Mouse (Mus musculus) heart, embryonic 15.5 days (tissue): ENCODE results near the gene Kat14. TPM values are rescaled to one million over a fixed set of nuclear protein-coding genes. Genes with fewer than 3 reads are reported as not detected.

ENCODE experiments used
- ATAC-seq: fragments of 200-750 bp; cut with Nextera tagmentation; replicated peaks from 2 replicates; pipeline ENCODE4 v1.8.0; 2017; ENCODE audit warnings: low read depth, moderate TSS enrichment; ENCODE audit not compliant: insufficient number of reproducible peaks, insufficient read depth, low FRiP score
- H3K27ac ChIP-seq: fragments of 300-500 bp; sonication (generic); 2 replicates; pipeline ENCODE4 v1.5.1; 2015; ENCODE audit warnings: mild to moderate bottlenecking, inconsistent platforms
- H3K27me3 ChIP-seq: fragments of 300-500 bp; sonication (generic); 2 replicates; pipeline ENCODE4 v1.6.1; 2015; ENCODE audit warnings: inconsistent platforms
- H3K36me3 ChIP-seq: fragments of 300-500 bp; sonication (generic); 2 replicates; pipeline ENCODE4 v1.6.1; 2015; ENCODE audit warnings: mild to moderate bottlenecking, inconsistent platforms
- H3K4me1 ChIP-seq: fragments of 300-500 bp; sonication (generic); replicated peaks from 2 replicates; pipeline ENCODE4 v1.6.1; 2015; ENCODE audit warnings: inconsistent platforms
- H3K4me2 ChIP-seq: fragments of 300-500 bp; sonication (generic); 2 replicates; pipeline ENCODE4 v1.6.1; 2015; ENCODE audit warnings: inconsistent platforms, mild to moderate bottlenecking, moderate library complexity
- H3K4me3 ChIP-seq: fragments of 300-500 bp; sonication (generic); 2 replicates; pipeline ENCODE4 v1.5.1; 2015; ENCODE audit warnings: mild to moderate bottlenecking, inconsistent platforms
- H3K9ac ChIP-seq: fragments of 300-500 bp; sonication (generic); 2 replicates; pipeline ENCODE4 v1.6.1; 2015; ENCODE audit warnings: mild to moderate bottlenecking, inconsistent platforms
- H3K9me3 ChIP-seq: fragments of 300-500 bp; sonication (generic); replicated peaks from 2 replicates; pipeline ENCODE4 v1.6.1; 2016; ENCODE audit warnings: inconsistent platforms
- WGBS: fragments of 180-500 bp; shearing (Covaris S2); methylation state at CpG from one replicate; pipeline ENCODE4 v1.1.7; 2015; ENCODE audit warnings: mixed read lengths; 5-methylcytosine and 5-hydroxymethylcytosine counted together
- polyA plus RNA-seq: library from polyadenylated mRNA; unstranded; fragments of >200 nt; fragmentation: Nextera tagmentation; extraction: Ambion mirVana; gene quantifications from 2 replicates; pipeline ENCODE4 v1.2.1, GENCODE M21; 2015

The Kat14 gene
- polyA plus RNA-seq, 1 experiment from 2014 or later: 24.0 TPM

DNA sequence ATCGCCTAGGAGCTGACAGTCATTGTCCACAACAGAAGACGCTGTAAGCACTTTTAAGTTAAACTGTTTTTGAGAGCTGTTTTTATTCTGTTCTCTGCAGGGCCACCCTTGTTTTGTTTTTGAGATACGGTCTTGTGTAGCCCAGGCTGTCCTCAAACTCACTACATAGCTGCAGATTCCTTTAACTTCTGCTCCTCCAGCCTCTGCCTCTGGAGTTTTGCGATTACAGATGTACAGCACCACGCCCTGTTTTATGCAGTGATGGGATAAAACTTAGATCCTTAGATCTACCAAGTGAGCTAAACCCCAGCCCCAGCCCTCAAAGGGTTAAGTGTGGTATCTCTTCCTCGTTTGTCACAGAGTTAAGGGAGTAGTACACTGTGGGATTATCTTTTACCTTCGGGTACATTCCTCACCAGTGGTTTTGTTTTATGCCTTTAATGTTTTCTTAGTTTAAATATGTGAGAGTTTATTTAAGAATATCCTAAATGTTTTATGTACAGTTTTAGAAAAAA lies 13.9 kb downstream of the Kat14 start:
- ATAC-seq: no peak
- no peaks in the 10 kb centered on the region for H3K9me3 ChIP-seq
- 72% methylated on average over 7 of the region's 7 CpGs for WGBS
- no peak overlapping the region for H3K9ac ChIP-seq
- H3K4me2 ChIP-seq: no peak overlapping the region
- H3K27ac ChIP-seq: no peak overlapping the region
- H3K27me3 ChIP-seq: no peaks in the 10 kb centered on the region
- peaks cover 8% of the 10 kb centered on the region for H3K4me1 ChIP-seq
- no peak overlapping the region for H3K4me3 ChIP-seq
- peaks cover 59% of the 10 kb centered on the region for H3K36me3 ChIP-seq

DNA sequence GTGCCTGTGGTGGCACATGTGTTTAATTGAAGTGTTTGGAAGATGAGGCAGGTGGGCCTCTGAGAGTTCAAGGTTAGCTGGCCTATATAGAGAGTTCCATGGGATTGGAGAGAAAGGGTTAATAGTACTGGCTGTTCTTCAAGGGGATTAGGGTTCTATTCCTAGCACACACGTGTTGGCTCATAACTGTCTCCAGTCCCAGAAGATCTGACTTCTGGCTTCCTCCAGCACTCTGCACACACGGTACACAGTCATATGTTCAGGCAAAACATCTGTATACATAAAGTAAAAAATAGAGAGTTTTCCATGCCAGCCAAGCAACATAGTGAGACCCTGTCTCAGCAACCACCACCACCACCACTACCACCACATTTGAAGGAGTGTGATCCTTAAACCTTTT lies 17.5 kb downstream of the Kat14 start:
- H3K4me3 ChIP-seq: no peak overlapping the region
- H3K27me3 ChIP-seq: no peaks in the 10 kb centered on the region
- H3K36me3 ChIP-seq: peaks cover 60% of the 10 kb centered on the region
- ATAC-seq: no peak
- H3K4me1 ChIP-seq: peaks cover 6% of the 10 kb centered on the region
- H3K9ac ChIP-seq: no peak overlapping the region
- no peaks in the 10 kb centered on the region for H3K9me3 ChIP-seq
- no peak overlapping the region for H3K4me2 ChIP-seq
- H3K27ac ChIP-seq: 0 out of 2 replicates have a peak overlapping the region, but pooled peaks have one; percentile 3
- WGBS: 35% methylated on average over 2 of the region's 2 CpGs

DNA sequence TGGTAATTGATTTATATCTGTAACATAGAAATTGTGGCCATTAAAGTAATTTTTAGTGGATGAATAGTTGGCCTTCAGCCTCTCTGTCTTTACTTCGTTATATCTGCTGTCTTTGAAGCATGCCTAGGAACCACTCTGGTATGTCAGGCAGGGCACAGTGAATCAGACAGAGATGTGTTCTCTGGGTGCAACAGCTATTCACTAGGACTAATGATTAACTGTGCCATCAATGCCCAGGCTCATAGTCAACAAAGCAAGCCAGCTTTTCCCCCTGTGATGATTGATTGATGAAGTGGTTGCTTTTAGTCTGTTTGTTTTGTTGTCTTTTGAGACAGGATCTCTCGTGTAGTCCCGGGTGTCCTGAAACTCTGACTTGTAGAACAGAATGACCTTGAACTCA lies 19.6 kb downstream of the Kat14 start:
- no peaks in the 10 kb centered on the region for H3K9me3 ChIP-seq
- H3K4me3 ChIP-seq: no peak overlapping the region
- no peak overlapping the region for H3K9ac ChIP-seq
- WGBS: 65% methylated on average over 3 of the region's 3 CpGs
- H3K4me2 ChIP-seq: no peak overlapping the region
- no peaks in the 10 kb centered on the region for H3K27me3 ChIP-seq
- ATAC-seq: no peak
- no peak overlapping the region for H3K27ac ChIP-seq
- H3K4me1 ChIP-seq: peaks cover 4% of the 10 kb centered on the region; the same call in 1 of the 2 replicates
- H3K36me3 ChIP-seq: peaks cover 59% of the 10 kb centered on the region

DNA sequence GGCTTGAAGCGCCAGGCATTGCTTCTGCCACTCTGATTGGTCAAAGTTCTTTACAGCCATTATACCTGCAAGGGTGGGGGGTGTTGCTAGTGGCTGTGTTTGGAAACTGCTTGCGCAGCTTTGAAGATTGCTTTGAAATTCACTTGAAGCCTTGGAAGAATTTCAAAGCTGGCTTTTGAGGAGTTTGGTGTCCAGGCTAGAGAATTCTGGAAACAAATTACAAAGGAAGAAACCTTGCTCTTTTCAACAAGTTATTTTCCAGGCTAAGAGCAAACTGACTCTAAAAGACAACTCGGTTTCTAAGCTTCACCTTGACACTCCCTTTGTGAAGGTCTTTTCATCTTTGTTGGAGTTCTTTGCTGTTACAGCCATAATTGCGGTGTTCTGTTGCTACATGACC lies 30.7 kb downstream of the Kat14 start:
- Histone ChIP-seq H3K27me3 (no peaks in the 10 kb centered on the region), H3K9ac (no peak overlapping the region), H3K9me3 (no peaks in the 10 kb centered on the region), H3K4me3 (no peak overlapping the region), H3K27ac (no peak overlapping the region), H3K36me3 (peaks cover 51% of the 10 kb centered on the region), H3K4me2 (no peak overlapping the region), H3K4me1 (0 out of 2 replicates have a peak, but pooled peaks cover 2% of the 10 kb centered on the region)
- ATAC-seq: no peak
- WGBS: 90% methylated on average over 4 of the region's 4 CpGs

DNA sequence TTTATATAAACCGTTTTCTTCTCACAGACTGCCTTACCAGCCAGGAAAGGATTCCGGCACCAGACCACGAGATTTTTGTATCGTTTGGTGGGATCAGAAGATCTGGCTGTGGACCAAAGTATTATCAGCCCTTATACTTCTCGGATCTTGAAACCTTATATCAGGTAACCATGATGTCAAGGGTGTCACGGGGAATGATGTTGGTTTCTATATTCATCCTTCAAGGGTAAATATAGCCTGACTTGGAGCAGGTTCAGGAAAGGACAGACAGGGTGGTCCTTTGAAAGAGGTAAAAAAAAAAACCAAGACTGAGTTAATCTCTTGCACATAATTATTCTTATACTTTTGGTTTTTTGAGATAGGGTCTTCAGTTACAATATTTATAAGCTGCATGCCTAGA lies 31.9 kb downstream of the Kat14 start:
- Histone ChIP-seq H3K4me2 (no peak overlapping the region), H3K27me3 (no peaks in the 10 kb centered on the region), H3K9ac (no peak overlapping the region), H3K4me3 (no peak overlapping the region), H3K36me3 (peaks cover 54% of the 10 kb centered on the region), H3K27ac (no peak overlapping the region), H3K4me1 (0 out of 2 replicates have a peak, but pooled peaks cover 2% of the 10 kb centered on the region), H3K9me3 (no peaks in the 10 kb centered on the region)
- WGBS: 59% methylated on average over 6 of the region's 6 CpGs
- ATAC-seq: no peak

DNA sequence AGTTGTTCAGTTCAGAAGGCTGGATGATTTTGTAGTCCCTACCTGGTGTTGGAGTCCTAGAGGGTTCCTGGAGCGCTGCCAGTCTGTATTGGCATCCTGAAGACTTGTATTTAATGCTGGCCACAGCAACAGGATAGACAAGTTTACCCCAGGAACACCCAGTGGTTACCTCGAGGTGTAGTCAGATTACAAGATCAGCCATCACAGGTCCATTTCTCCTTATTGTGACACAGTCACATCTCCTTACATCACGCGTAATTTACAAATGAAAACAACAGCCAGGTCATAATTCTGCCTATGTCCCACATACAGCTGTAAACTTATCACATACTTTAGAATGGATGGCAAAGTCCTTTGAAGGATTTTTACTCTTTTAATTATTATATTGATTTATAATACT lies 40.3 kb downstream of the Kat14 start:
- WGBS: 90% methylated on average over 4 of the region's 4 CpGs
- Histone ChIP-seq H3K27me3 (no peaks in the 10 kb centered on the region), H3K27ac (no peak overlapping the region), H3K9ac (no peak overlapping the region), H3K9me3 (no peaks in the 10 kb centered on the region), H3K4me2 (no peak overlapping the region), H3K36me3 (peaks cover 46% of the 10 kb centered on the region), H3K4me1 (no peaks in the 10 kb centered on the region), H3K4me3 (no peak overlapping the region)
- no peak for ATAC-seq

DNA sequence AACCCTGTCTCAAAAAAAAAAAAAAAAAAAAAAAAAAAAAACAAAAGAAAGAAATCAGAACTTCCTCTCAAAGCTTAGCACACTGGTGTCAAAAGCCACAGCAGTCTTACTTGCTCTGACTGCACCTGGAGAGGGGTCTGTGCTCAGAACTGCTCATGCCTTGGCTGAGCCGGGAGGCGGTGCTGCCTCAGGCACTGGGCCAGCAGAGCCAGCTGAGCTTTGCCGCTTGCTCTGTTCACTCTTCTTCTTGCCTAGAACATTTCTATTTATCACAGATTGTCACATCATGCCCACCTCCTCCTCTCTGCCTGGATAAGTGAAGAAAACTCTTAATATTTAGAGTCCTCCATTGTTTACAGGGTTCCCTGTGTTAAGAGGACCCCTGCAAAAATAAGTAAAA lies 41.8 kb downstream of the Kat14 start:
- no peak overlapping the region for H3K4me2 ChIP-seq
- no peaks in the 10 kb centered on the region for H3K9me3 ChIP-seq
- 66% methylated on average over 3 of the region's 3 CpGs for WGBS
- peaks cover 35% of the 10 kb centered on the region for H3K36me3 ChIP-seq
- H3K9ac ChIP-seq: no peak overlapping the region
- H3K4me1 ChIP-seq: no peaks in the 10 kb centered on the region
- no peak for ATAC-seq
- no peak overlapping the region for H3K4me3 ChIP-seq
- no peaks in the 10 kb centered on the region for H3K27me3 ChIP-seq
- no peak overlapping the region for H3K27ac ChIP-seq

DNA sequence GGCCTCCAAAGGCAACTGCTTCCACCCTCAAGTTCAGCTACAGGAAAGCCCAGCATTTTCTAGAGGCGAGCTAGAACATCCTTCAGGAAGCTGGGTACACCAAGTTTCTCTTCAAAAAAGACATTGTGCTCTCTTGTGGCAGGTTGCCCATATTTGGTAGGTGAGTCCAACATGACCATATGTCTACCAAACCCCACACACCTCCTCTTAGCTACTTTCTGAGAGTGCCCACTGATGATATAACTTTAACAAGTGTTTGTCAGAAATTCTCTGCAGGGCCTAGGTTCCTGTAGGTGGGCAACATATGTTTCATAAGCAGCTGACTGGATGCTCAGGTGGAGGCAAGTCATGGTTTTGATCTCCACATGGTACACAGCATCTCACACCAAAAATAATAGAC lies 45.9 kb downstream of the Kat14 start:
- H3K4me2 ChIP-seq: no peak overlapping the region
- no peaks in the 10 kb centered on the region for H3K27me3 ChIP-seq
- H3K27ac ChIP-seq: no peak overlapping the region
- ATAC-seq: no peak
- no peaks in the 10 kb centered on the region for H3K4me1 ChIP-seq
- H3K9ac ChIP-seq: no peak overlapping the region
- H3K9me3 ChIP-seq: no peaks in the 10 kb centered on the region
- no peaks in the 10 kb centered on the region for H3K36me3 ChIP-seq
- 88% methylated on average over 1 of the region's 1 CpGs for WGBS
- H3K4me3 ChIP-seq: no peak overlapping the region

DNA sequence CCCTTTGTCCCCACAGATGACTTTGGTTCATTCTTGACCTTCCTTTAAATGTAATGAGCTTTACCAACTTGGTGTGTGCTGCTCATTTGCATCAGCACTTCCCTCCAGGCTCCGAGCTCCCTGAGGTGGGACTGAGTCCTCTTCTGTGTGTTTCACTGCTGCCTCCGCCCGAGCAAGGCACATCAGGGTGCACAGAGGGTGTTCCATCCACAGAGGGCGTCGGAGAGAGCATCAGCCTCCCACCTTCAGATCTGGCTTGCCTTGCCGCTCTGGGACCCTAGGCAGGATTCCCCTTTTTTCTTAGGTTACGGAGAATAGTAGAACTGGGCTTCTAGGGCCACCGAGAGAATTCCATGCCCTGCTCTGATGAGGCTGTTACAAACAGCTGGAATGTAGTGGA lies 48.1 kb downstream of the Kat14 start:
- Histone ChIP-seq H3K4me2 (no peak overlapping the region), H3K4me3 (no peak overlapping the region)

DNA sequence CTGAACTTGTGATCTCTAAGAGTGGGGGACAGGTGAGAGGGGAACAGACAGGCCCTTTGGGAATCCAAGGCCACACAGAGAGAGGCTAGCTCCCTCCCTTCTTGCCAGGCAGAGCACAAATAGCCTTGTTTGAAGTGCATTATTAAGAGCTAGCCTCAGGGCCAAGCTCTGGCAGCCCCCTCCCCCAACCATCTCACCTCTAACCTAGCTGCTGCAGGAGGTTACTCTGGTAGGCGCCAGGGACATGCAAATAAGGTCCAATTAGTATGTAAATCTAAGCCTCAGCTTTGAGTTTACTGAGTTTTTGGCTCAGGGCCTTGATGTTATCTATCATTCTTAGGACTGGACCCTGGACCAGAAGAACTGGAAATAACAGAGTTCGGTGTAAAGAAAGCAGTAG lies 49.3 kb downstream of the Kat14 start:
- Histone ChIP-seq H3K27ac (no peak overlapping the region), H3K36me3 (no peaks in the 10 kb centered on the region), H3K4me3 (no peak overlapping the region), H3K4me2 (no peak overlapping the region), H3K9me3 (no peaks in the 10 kb centered on the region), H3K4me1 (no peaks in the 10 kb centered on the region), H3K9ac (no peak overlapping the region), H3K27me3 (no peaks in the 10 kb centered on the region)
- no peak for ATAC-seq
- 31% methylated on average over 2 of the region's 2 CpGs for WGBS

More for the DNA sequence above, 48.1 kb downstream of the Kat14 start:
- H3K4me1 ChIP-seq: no peaks in the 10 kb centered on the region
- 42% methylated on average over 8 of the region's 8 CpGs for WGBS
- no peak for ATAC-seq
- no peaks in the 10 kb centered on the region for H3K27me3 ChIP-seq
- H3K9me3 ChIP-seq: no peaks in the 10 kb centered on the region
- no peak overlapping the region for H3K27ac ChIP-seq
- H3K9ac ChIP-seq: no peak overlapping the region
- H3K36me3 ChIP-seq: no peaks in the 10 kb centered on the region

DNA sequence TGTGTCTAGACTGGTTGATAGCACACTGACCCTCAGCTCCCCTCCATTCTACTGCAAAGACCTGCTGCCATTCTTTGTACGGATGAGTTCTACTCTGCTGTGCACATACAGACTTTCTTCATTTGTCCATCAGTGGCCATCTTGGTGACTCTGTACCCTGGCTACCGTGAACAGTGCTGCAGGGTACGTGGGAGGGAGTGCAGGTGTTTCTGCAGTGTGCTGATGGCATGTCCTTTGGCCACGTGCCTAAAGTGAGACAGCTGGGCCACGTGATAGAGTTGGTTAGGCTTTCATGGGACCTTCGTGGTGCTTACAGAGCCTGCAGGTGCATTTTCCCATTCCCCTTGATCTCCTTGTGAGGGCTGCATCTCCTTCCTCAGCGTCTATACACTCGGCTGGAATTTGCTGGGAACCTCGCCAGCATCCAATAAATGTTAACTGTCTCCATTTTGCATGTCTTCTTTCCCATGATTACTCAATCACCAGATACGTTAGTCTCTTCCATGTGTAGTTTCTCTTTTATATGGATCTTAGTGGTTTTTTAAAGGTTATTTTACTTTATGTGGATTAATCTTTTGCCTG lies 53.4 kb downstream of the Kat14 start:
- H3K27ac ChIP-seq: no peak overlapping the region
- no peak for ATAC-seq
- no peak overlapping the region for H3K4me3 ChIP-seq
- H3K9me3 ChIP-seq: no peaks in the 10 kb centered on the region
- H3K4me1 ChIP-seq: no peaks in the 10 kb centered on the region
- 70% methylated on average over 10 of the region's 10 CpGs for WGBS
- H3K36me3 ChIP-seq: no peaks in the 10 kb centered on the region
- H3K9ac ChIP-seq: no peak overlapping the region
- H3K27me3 ChIP-seq: no peaks in the 10 kb centered on the region
- H3K4me2 ChIP-seq: no peak overlapping the region

DNA sequence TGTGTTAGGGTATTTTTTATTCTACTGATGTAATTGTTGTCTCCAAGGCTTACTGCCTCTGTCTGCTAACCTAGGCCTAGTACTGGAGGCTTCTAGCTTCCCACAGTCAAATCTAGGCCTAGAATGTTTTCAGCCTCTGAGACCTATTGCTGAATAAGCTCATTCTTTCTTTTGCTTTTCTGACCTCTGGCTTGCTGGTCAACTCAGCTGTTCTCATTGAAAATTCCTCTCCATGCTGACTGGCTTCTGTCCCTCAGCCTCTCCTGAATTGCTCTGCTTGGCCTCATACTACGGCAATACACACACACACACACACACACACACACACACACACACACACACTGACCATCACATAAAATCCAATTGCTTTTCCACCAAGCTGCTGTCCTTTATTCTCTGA lies 57.0 kb downstream of the Kat14 start:
- H3K9ac ChIP-seq: no peak overlapping the region
- H3K4me1 ChIP-seq: no peaks in the 10 kb centered on the region
- ATAC-seq: no peak
- H3K27me3 ChIP-seq: no peaks in the 10 kb centered on the region
- WGBS: 92% methylated on average over 1 of the region's 1 CpGs
- no peak overlapping the region for H3K4me2 ChIP-seq
- no peaks in the 10 kb centered on the region for H3K9me3 ChIP-seq
- no peak overlapping the region for H3K27ac ChIP-seq
- no peak overlapping the region for H3K4me3 ChIP-seq
- H3K36me3 ChIP-seq: no peaks in the 10 kb centered on the region
